Mouse (Mus musculus) gastrocnemius, adult 8-10 months (tissue): Measurements from ENCODE around the gene Flnb. TPM values are rescaled to one million over a fixed set of nuclear protein-coding genes. Genes with fewer than 3 reads are reported as not detected.

Experiments
- DNase-seq, 2 experiments: peaks; one replicate each; pipeline ENCODE4 v3.0.0; 2022; ENCODE audit warnings: low spot score in 2 of 2
- total RNA-seq, 4 experiments: library from RNA; stranded (reverse); gene quantifications; 2 replicates each; pipeline ENCODE4 v1.2.4; 2022

Flnb gene
- total RNA-seq, 4 experiments from 2014 or later = 4.7 to 8.3 (median 5.6) TPM

GRCm38 (mm10) chr14:7896699-7897098 lies 78.9 kb downstream of the Flnb start:
- DNase-seq = no peak

- DNase-seq = no peak
Measured at GRCm38 (mm10) chr14:7899986-7900385, 82.2 kb downstream of the Flnb start.

- DNase-seq = no peak
Measured at GRCm38 (mm10) chr14:7900481-7901049, 82.8 kb downstream of the Flnb start.

GRCm38 (mm10) chr14:7901484-7902240 lies 83.9 kb downstream of the Flnb start:
- no peak for DNase-seq

- DNase-seq = no peak
Measured at GRCm38 (mm10) chr14:7907058-7907457, 89.3 kb downstream of the Flnb start.

- DNase-seq = no peak
Measured at GRCm38 (mm10) chr14:7909472-7909871, 91.7 kb downstream of the Flnb start.

GRCm38 (mm10) chr14:7913842-7914241 lies 96.1 kb downstream of the Flnb start:
- no peak for DNase-seq

- DNase-seq = no peak
Measured at GRCm38 (mm10) chr14:7914461-7914860, 96.7 kb downstream of the Flnb start.

- DNase-seq = no peak
Measured at GRCm38 (mm10) chr14:7918150-7918991, 100.6 kb downstream of the Flnb start.

- DNase-seq = no peak
Measured at GRCm38 (mm10) chr14:7919309-7919708, 101.6 kb downstream of the Flnb start.

GRCm38 (mm10) chr14:7919921-7920320 lies 102.2 kb downstream of the Flnb start:
- DNase-seq = no peak

- DNase-seq = no peak
Measured at GRCm38 (mm10) chr14:7921459-7921858, 103.7 kb downstream of the Flnb start.

GRCm38 (mm10) chr14:7923635-7924034 lies 105.9 kb downstream of the Flnb start:
- no peak for DNase-seq

- no peak for DNase-seq
Measured at GRCm38 (mm10) chr14:7928362-7928761, 110.6 kb downstream of the Flnb start.

GRCm38 (mm10) chr14:7929029-7929428 lies 111.3 kb downstream of the Flnb start:
- no peak for DNase-seq

GRCm38 (mm10) chr14:7932151-7932550 lies 114.4 kb downstream of the Flnb start:
- no peak for DNase-seq

GRCm38 (mm10) chr14:7934166-7934565 lies 116.4 kb downstream of the Flnb start:
- no peak for DNase-seq

- DNase-seq = no peak
Measured at GRCm38 (mm10) chr14:7937052-7937630, 119.4 kb downstream of the Flnb start.

GRCm38 (mm10) chr14:7938809-7939784 lies 121.3 kb downstream of the Flnb start:
- no peak for DNase-seq

- no peak for DNase-seq
Measured at GRCm38 (mm10) chr14:7941413-7941812, 123.7 kb downstream of the Flnb start.
